Mouse (Mus musculus): ENCODE results near the gene Prdm12. TPM values are rescaled to one million over a fixed set of nuclear protein-coding genes. Genes with fewer than 3 reads are reported as not detected.
A peak's percentile ranks its signal among the peaks of the same experiment; 100 is the strongest.

Prdm12 gene
- polyA plus RNA-seq, 2 experiments, result 0.03 TPM; not detected in 1

GRCm38 (mm10) chr2:31681731-31682235 lies 41.9 kb downstream of the Prdm12 start:
- DNase-seq (ENCODE audit: low spot score) (no peak), ATAC-seq (ENCODE audit: low FRiP score, low read depth) (no peak)
- Histone ChIP-seq H3K4me1 (ENCODE audit: control insufficient read depth, insufficient read depth, low read length) (no peaks in the 10 kb centered on the region), H3K27me3 (ENCODE audit: control insufficient read depth, insufficient read depth, low read length) (no peaks in the 10 kb centered on the region), H3K27ac (replicated peaks; ENCODE audit: low read depth, low read length) (no peak overlapping the region), H3K4me3 (replicated peaks; ENCODE audit: low read length) (no peak overlapping the region), H3K9ac (ENCODE audit: low read depth, low read length, severe bottlenecking) (no peak overlapping the region), H3K36me3 (ENCODE audit: control insufficient read depth, insufficient read depth, low read length) (peaks cover 42% of the 10 kb centered on the region), H3K4me2 (replicated peaks; ENCODE audit: low read depth, low read length, severe bottlenecking) (no peak overlapping the region), H3K9me3 (ENCODE audit: control insufficient read depth, low read length) (no peaks in the 10 kb centered on the region)
- 83% methylated on average over 6 of the region's 6 CpGs for WGBS
- no peak for TF ChIP-seq POLR2A (IDR thresholded peaks at IDR 0.05; ENCODE audit: borderline replicate concordance, extremely low read depth, insufficient read depth, insufficient read length)

DNA sequence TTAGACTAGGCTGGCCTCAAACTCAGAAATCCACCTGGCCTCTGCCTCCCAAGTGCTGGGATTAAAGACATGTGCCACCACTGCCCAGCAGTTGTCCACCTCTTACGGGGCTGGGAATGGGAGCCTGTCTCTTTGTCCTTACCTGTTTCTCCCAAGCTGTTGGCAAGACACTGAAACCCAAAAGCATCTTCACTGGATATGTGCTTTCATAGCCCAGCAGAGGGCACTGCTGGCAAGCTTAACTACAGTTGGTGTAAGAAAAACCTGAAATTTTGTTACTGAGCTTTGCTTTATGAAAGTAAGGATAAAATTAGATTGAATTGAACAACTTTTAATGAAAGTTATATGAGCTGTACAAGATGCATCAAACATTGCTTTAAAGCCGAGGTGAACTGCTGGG lies 43.8 kb downstream of the Prdm12 start:
- WGBS, result 28% methylated on average over 2 of the region's 2 CpGs
- Histone ChIP-seq H3K4me1 (ENCODE audit: control insufficient read depth, insufficient read depth, low read length) (peaks cover 3% of the 10 kb centered on the region; the same call in 1 of the 2 replicates), H3K9me3 (ENCODE audit: control insufficient read depth, low read length) (no peaks in the 10 kb centered on the region), H3K36me3 (ENCODE audit: control insufficient read depth, insufficient read depth, low read length) (peaks cover 24% of the 10 kb centered on the region), H3K4me3 (replicated peaks; ENCODE audit: low read length) (no peak overlapping the region), H3K4me2 (replicated peaks; ENCODE audit: low read depth, low read length, severe bottlenecking) (no peak overlapping the region), H3K9ac (ENCODE audit: low read depth, low read length, severe bottlenecking) (no peak overlapping the region), H3K27me3 (ENCODE audit: control insufficient read depth, insufficient read depth, low read length) (no peaks in the 10 kb centered on the region), H3K27ac (replicated peaks; ENCODE audit: low read depth, low read length) (no peak overlapping the region)
- ATAC-seq (ENCODE audit: low FRiP score, low read depth) (no peak), DNase-seq (ENCODE audit: low spot score) (peak; percentile 78)
- TF ChIP-seq POLR2A (IDR thresholded peaks at IDR 0.05; ENCODE audit: borderline replicate concordance, extremely low read depth, insufficient read depth, insufficient read length), result no peak

- Histone ChIP-seq H3K9me3 (ENCODE audit: control insufficient read depth, low read length) (no peaks in the 10 kb centered on the region), H3K9ac (ENCODE audit: low read depth, low read length, severe bottlenecking) (peak within 1 kb of the TSS; percentile 83), H3K4me2 (replicated peaks; ENCODE audit: low read depth, low read length, severe bottlenecking) (peak within 1 kb of the TSS; percentile 64), H3K4me1 (ENCODE audit: control insufficient read depth, insufficient read depth, low read length) (peaks cover 18% of the 10 kb centered on the region), H3K27me3 (ENCODE audit: control insufficient read depth, insufficient read depth, low read length) (no peaks in the 10 kb centered on the region), H3K4me3 (replicated peaks; ENCODE audit: low read length) (peak within 1 kb of the TSS; percentile 89), H3K27ac (replicated peaks; ENCODE audit: low read depth, low read length) (peak within 1 kb of the TSS; percentile 91), H3K36me3 (ENCODE audit: control insufficient read depth, insufficient read depth, low read length) (peaks cover 4% of the 10 kb centered on the region; the same call in 1 of the 2 replicates)
- WGBS, result under 1% methylated on average over 34 of the region's 64 CpGs
- peak; percentile 100 for ATAC-seq (ENCODE audit: low FRiP score, low read depth)
- DNase-seq (ENCODE audit: low spot score), result peak; percentile 99
- TF ChIP-seq POLR2A (IDR thresholded peaks at IDR 0.05; ENCODE audit: borderline replicate concordance, extremely low read depth, insufficient read depth, insufficient read length), result 0 out of 2 replicates have a peak, but pooled peaks have one; percentile 74
These were observed 48.5 kb downstream of the Prdm12 start, which contains the start of gene Abl1 for GRCm38 (mm10) chr2:31688074-31688925. Abl1 (plus strand) TSS chr2:31688376.

DNA sequence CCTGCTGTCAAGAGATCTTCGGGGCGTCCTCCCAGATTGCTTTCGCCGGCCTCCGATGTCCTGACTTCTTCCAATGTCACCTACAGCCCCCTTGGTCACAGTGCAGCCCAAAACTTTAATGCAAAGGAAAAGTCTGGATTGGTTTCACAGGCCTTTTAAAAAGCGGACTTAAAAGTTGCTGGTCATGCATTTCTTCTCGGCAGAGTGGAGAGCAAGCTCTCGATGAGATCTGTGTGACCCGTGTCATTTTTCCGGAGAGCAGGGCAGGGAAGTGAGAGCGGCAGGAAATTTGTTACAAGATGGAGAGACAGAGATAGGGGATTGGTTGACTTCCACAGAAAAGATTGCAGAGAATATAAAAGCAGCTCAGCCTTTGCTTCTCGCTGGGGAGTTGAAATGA lies 49.2 kb downstream of the Prdm12 start:
- no peaks in the 10 kb centered on the region for H3K27me3 ChIP-seq (ENCODE audit: control insufficient read depth, insufficient read depth, low read length)
- no peak for ATAC-seq (ENCODE audit: low FRiP score, low read depth)
- 0 out of 2 replicates have a peak overlapping the region, but pooled peaks have one; percentile 91 for H3K27ac ChIP-seq (replicated peaks; ENCODE audit: low read depth, low read length)
- H3K4me3 ChIP-seq (replicated peaks; ENCODE audit: low read length), result peak overlapping the region; percentile 89
- peaks cover 4% of the 10 kb centered on the region; the same call in 1 of the 2 replicates for H3K36me3 ChIP-seq (ENCODE audit: control insufficient read depth, insufficient read depth, low read length)
- peak overlapping the region; percentile 64 for H3K4me2 ChIP-seq (replicated peaks; ENCODE audit: low read depth, low read length, severe bottlenecking)
- peaks cover 18% of the 10 kb centered on the region for H3K4me1 ChIP-seq (ENCODE audit: control insufficient read depth, insufficient read depth, low read length)
- no peak for TF ChIP-seq POLR2A (IDR thresholded peaks at IDR 0.05; ENCODE audit: borderline replicate concordance, extremely low read depth, insufficient read depth, insufficient read length)
- DNase-seq (ENCODE audit: low spot score), result no peak
- H3K9ac ChIP-seq (ENCODE audit: low read depth, low read length, severe bottlenecking), result peak overlapping the region; percentile 83
- WGBS, result under 1% methylated on average over 12 of the region's 12 CpGs
- no peaks in the 10 kb centered on the region for H3K9me3 ChIP-seq (ENCODE audit: control insufficient read depth, low read length)

DNA sequence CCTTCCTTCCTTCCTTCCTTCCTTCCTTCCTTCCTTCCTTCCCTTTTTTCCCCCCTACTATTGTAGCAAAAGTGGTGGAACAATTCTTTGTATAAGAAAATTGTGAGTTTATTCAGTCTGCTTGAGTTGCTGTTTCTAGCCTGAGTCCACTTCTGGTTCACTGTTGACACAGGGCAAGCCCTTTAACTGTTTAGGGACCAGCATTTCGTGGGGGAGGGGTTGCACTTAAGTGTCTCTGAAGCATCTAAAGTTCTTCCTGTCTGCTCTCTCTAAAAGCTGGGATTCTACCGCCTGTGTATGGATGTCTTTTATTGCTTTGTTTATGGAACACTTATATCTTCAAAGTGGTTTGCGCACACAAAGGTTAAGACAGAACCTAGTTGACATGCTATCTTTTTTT lies 50.2 kb downstream of the Prdm12 start:
- peaks cover 8% of the 10 kb centered on the region; the same call in 1 of the 2 replicates for H3K36me3 ChIP-seq (ENCODE audit: control insufficient read depth, insufficient read depth, low read length)
- no peaks in the 10 kb centered on the region for H3K27me3 ChIP-seq (ENCODE audit: control insufficient read depth, insufficient read depth, low read length)
- peak overlapping the region; percentile 89 for H3K4me3 ChIP-seq (replicated peaks; ENCODE audit: low read length)
- H3K9me3 ChIP-seq (ENCODE audit: control insufficient read depth, low read length), result no peaks in the 10 kb centered on the region
- WGBS, result 34% methylated on average over 3 of the region's 3 CpGs
- ATAC-seq (ENCODE audit: low FRiP score, low read depth), result no peak
- no peak for DNase-seq (ENCODE audit: low spot score)
- no peak for TF ChIP-seq POLR2A (IDR thresholded peaks at IDR 0.05; ENCODE audit: borderline replicate concordance, extremely low read depth, insufficient read depth, insufficient read length)
- H3K4me1 ChIP-seq (ENCODE audit: control insufficient read depth, insufficient read depth, low read length), result peaks cover 18% of the 10 kb centered on the region
- H3K27ac ChIP-seq (replicated peaks; ENCODE audit: low read depth, low read length), result no peak overlapping the region
- peak overlapping the region; percentile 64 for H3K4me2 ChIP-seq (replicated peaks; ENCODE audit: low read depth, low read length, severe bottlenecking)
- peak overlapping the region; percentile 83 for H3K9ac ChIP-seq (ENCODE audit: low read depth, low read length, severe bottlenecking)

Measured in limb, embryonic 14.5 days (tissue).